Mouse (Mus musculus): Measurements from ENCODE around the gene Tenm2. TPM values are rescaled to one million over a fixed set of nuclear protein-coding genes. Genes with fewer than 3 reads are reported as not detected.
A peak's percentile ranks its signal among the peaks of the same experiment; 100 is the strongest.

Gene Tenm2
- polyA plus RNA-seq, 1 experiment from 2014 or later: 47.3 TPM

- ATAC-seq: no peak
- H3K27ac ChIP-seq: no peak overlapping the region
- WGBS: 69% methylated on average over 5 of the region's 5 CpGs
These were observed 277.7 kb downstream of the Tenm2 start for GRCm38 (mm10) chr11:36958102-36958501.

DNA sequence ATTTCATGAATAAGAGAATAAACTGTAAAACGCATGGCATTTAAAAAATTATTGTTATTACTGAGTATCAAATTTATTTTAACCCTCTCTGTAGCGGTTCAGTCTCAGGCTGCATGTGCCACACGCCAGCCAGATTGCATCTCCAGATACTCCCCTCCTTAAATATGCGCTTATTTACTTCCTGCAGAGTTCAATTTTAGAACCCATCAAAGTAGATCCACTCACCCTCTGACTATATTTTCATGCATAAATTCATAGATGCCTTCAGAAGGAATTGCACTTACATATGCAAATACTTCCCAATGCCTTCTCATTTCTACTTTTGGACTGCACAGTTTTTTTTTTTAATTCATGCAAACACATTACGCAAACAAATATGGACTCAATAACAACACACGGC lies 294.3 kb downstream of the Tenm2 start:
- ATAC-seq: 0 out of 2 replicates have a peak, but pooled peaks have one; percentile 14

More at GRCm38 (mm10) chr11:36958102-36958501, 277.7 kb downstream of the Tenm2 start:
- no peaks in the 10 kb centered on the region for H3K9me3 ChIP-seq
- no peaks in the 10 kb centered on the region for H3K4me1 ChIP-seq (replicated peaks)
- no peaks in the 10 kb centered on the region for H3K27me3 ChIP-seq
- H3K4me2 ChIP-seq (replicated peaks): no peak overlapping the region
- no peak overlapping the region for H3K9ac ChIP-seq (replicated peaks)
- no peaks in the 10 kb centered on the region for H3K36me3 ChIP-seq
- H3K4me3 ChIP-seq (replicated peaks): no peak overlapping the region

GRCm38 (mm10) chr11:36940557-36941110 lies 295.1 kb downstream of the Tenm2 start:
- Histone ChIP-seq H3K4me1 (replicated peaks) (peaks cover 14% of the 10 kb centered on the region), H3K4me3 (replicated peaks) (no peak overlapping the region), H3K36me3 (no peaks in the 10 kb centered on the region), H3K4me2 (replicated peaks) (no peak overlapping the region), H3K27ac (no peak overlapping the region), H3K27me3 (no peaks in the 10 kb centered on the region), H3K9me3 (no peaks in the 10 kb centered on the region), H3K9ac (replicated peaks) (no peak overlapping the region)
- 26% methylated on average over 7 of the region's 7 CpGs for WGBS
- ATAC-seq: peak; percentile 40; the same call in 1 of the 2 replicates

More for the DNA sequence above, 294.3 kb downstream of the Tenm2 start:
- WGBS: 86% methylated on average over 6 of the region's 6 CpGs
- Histone ChIP-seq H3K4me3 (replicated peaks) (no peak overlapping the region), H3K9ac (replicated peaks) (no peak overlapping the region), H3K4me1 (replicated peaks) (peaks cover 14% of the 10 kb centered on the region), H3K27ac (no peak overlapping the region), H3K27me3 (no peaks in the 10 kb centered on the region), H3K36me3 (no peaks in the 10 kb centered on the region), H3K9me3 (no peaks in the 10 kb centered on the region), H3K4me2 (replicated peaks) (no peak overlapping the region)

GRCm38 (mm10) chr11:36929817-36930216 lies 305.9 kb downstream of the Tenm2 start:
- no peaks in the 10 kb centered on the region for H3K27me3 ChIP-seq
- no peaks in the 10 kb centered on the region for H3K36me3 ChIP-seq
- no peak overlapping the region for H3K9ac ChIP-seq (replicated peaks)
- H3K4me1 ChIP-seq (replicated peaks): peaks cover 4% of the 10 kb centered on the region; the same call in 1 of the 2 replicates
- no peak for ATAC-seq
- no peak overlapping the region for H3K4me2 ChIP-seq (replicated peaks)
- WGBS: 67% methylated on average over 5 of the region's 5 CpGs
- H3K27ac ChIP-seq: no peak overlapping the region
- no peaks in the 10 kb centered on the region for H3K9me3 ChIP-seq
- H3K4me3 ChIP-seq (replicated peaks): no peak overlapping the region

- H3K4me3 ChIP-seq (replicated peaks): no peak overlapping the region
- no peaks in the 10 kb centered on the region for H3K9me3 ChIP-seq
- H3K9ac ChIP-seq (replicated peaks): no peak overlapping the region
- 74% methylated on average over 9 of the region's 9 CpGs for WGBS
- H3K27me3 ChIP-seq: no peaks in the 10 kb centered on the region
- no peaks in the 10 kb centered on the region for H3K36me3 ChIP-seq
- H3K27ac ChIP-seq: no peak overlapping the region
- peaks cover 4% of the 10 kb centered on the region; the same call in 1 of the 2 replicates for H3K4me1 ChIP-seq (replicated peaks)
- ATAC-seq: no peak
- no peak overlapping the region for H3K4me2 ChIP-seq (replicated peaks)
These were observed 308.9 kb downstream of the Tenm2 start for GRCm38 (mm10) chr11:36926705-36927406.

DNA sequence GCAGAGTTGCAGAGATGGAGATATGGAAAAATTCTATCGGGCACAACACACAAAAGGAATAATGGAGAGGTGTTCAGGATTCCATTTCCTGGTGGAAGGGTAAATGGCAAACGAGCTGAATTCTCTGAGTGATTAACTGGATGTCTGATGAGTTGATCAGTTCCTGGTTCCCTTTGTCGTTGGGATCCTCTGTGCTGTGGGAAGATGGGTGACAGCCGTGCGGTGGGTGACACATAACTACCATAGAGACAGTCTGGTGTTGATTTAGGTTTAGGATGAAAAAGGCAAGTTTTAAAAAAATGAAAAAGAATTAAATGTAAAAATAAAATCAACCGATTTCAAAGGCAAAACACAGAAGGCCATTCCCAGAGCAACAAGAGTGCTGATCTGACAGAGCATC lies 316.5 kb downstream of the Tenm2 start:
- Histone ChIP-seq H3K27me3 (no peaks in the 10 kb centered on the region), H3K9ac (replicated peaks) (no peak overlapping the region), H3K4me2 (replicated peaks) (no peak overlapping the region), H3K27ac (no peak overlapping the region), H3K36me3 (no peaks in the 10 kb centered on the region), H3K4me1 (replicated peaks) (no peaks in the 10 kb centered on the region), H3K9me3 (no peaks in the 10 kb centered on the region), H3K4me3 (replicated peaks) (no peak overlapping the region)
- 89% methylated on average over 6 of the region's 6 CpGs for WGBS
- ATAC-seq: no peak

GRCm38 (mm10) chr11:36911406-36911805 lies 324.4 kb downstream of the Tenm2 start:
- no peaks in the 10 kb centered on the region for H3K9me3 ChIP-seq
- H3K27me3 ChIP-seq: no peaks in the 10 kb centered on the region
- H3K4me3 ChIP-seq (replicated peaks): no peak overlapping the region
- no peak overlapping the region for H3K9ac ChIP-seq (replicated peaks)
- 77% methylated on average over 4 of the region's 4 CpGs for WGBS
- H3K36me3 ChIP-seq: no peaks in the 10 kb centered on the region
- ATAC-seq: no peak
- no peaks in the 10 kb centered on the region for H3K4me1 ChIP-seq (replicated peaks)
- H3K4me2 ChIP-seq (replicated peaks): no peak overlapping the region
- H3K27ac ChIP-seq: no peak overlapping the region

DNA sequence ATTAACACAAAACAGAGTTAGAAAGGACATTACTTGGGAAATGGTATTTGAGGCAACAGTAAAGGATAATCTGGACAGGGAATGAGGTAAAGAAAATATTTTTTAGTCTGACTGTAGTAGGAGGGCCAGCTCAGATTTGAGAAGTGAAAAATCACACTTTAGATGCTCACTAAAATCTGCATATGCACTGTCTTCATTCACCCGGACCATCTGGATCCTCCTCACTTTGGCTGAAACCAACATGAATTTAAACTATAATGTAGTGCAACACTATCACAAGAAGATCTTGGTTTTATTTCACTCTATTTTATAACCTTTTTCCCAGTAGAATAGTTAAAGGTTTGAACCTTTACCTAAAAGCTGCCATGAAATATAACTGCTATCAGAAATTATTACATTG lies 326.7 kb downstream of the Tenm2 start:
- no peak overlapping the region for H3K4me2 ChIP-seq (replicated peaks)
- H3K9me3 ChIP-seq: no peaks in the 10 kb centered on the region
- no peaks in the 10 kb centered on the region for H3K4me1 ChIP-seq (replicated peaks)
- no peak for ATAC-seq
- no peaks in the 10 kb centered on the region for H3K36me3 ChIP-seq
- no peak overlapping the region for H3K4me3 ChIP-seq (replicated peaks)
- no peak overlapping the region for H3K27ac ChIP-seq
- 94% methylated on average over 1 of the region's 1 CpGs for WGBS
- H3K27me3 ChIP-seq: no peaks in the 10 kb centered on the region
- H3K9ac ChIP-seq (replicated peaks): no peak overlapping the region

- Histone ChIP-seq H3K4me2 (replicated peaks) (no peak overlapping the region), H3K4me3 (replicated peaks) (no peak overlapping the region), H3K9ac (replicated peaks) (no peak overlapping the region), H3K4me1 (replicated peaks) (peaks cover 9% of the 10 kb centered on the region), H3K27me3 (no peaks in the 10 kb centered on the region), H3K36me3 (no peaks in the 10 kb centered on the region), H3K9me3 (no peaks in the 10 kb centered on the region), H3K27ac (peak overlapping the region; percentile 9; the same call in 1 of the 2 replicates)
- no peak for ATAC-seq
- 2% methylated on average over 2 of the region's 2 CpGs for WGBS
These were observed 333.5 kb downstream of the Tenm2 start for GRCm38 (mm10) chr11:36902302-36902701.

GRCm38 (mm10) chr11:36893061-36893460 lies 342.7 kb downstream of the Tenm2 start:
- H3K9ac ChIP-seq (replicated peaks): no peak overlapping the region
- no peak overlapping the region for H3K27ac ChIP-seq
- no peaks in the 10 kb centered on the region for H3K36me3 ChIP-seq
- 87% methylated on average over 3 of the region's 3 CpGs for WGBS
- H3K4me3 ChIP-seq (replicated peaks): no peak overlapping the region
- ATAC-seq: no peak
- peaks cover 16% of the 10 kb centered on the region for H3K4me1 ChIP-seq (replicated peaks)
- no peaks in the 10 kb centered on the region for H3K9me3 ChIP-seq
- no peak overlapping the region for H3K4me2 ChIP-seq (replicated peaks)
- H3K27me3 ChIP-seq: no peaks in the 10 kb centered on the region

GRCm38 (mm10) chr11:36891106-36891505 lies 344.7 kb downstream of the Tenm2 start:
- no peak overlapping the region for H3K4me3 ChIP-seq (replicated peaks)
- 26% methylated on average over 3 of the region's 3 CpGs for WGBS
- H3K27me3 ChIP-seq: no peaks in the 10 kb centered on the region
- peak overlapping the region; percentile 41; the same call in 1 of the 2 replicates for H3K27ac ChIP-seq
- peaks cover 31% of the 10 kb centered on the region for H3K4me1 ChIP-seq (replicated peaks)
- H3K9me3 ChIP-seq: no peaks in the 10 kb centered on the region
- H3K9ac ChIP-seq (replicated peaks): no peak overlapping the region
- peak; percentile 56; the same call in 1 of the 2 replicates for ATAC-seq
- no peak overlapping the region for H3K4me2 ChIP-seq (replicated peaks)
- H3K36me3 ChIP-seq: no peaks in the 10 kb centered on the region

DNA sequence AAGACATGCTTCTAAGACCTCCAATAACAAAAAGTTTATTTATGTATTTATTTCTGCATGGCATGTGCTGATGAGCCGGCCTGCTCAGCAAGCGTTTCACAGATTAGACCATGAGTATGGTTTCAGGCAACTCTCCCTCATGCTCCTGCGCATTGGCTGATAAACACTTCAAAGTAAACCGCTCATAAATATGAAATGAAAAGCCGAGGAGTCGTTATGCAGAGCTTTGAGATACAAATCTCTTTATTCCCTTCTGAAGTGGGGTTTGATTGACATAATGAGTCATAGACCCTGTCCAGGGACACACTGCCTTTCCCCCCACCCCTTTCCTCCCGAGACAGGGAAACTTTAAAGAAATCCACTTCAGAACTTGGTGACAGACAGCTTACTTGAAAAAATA lies 348.3 kb downstream of the Tenm2 start:
- no peaks in the 10 kb centered on the region for H3K36me3 ChIP-seq
- 14% methylated on average over 7 of the region's 7 CpGs for WGBS
- H3K4me2 ChIP-seq (replicated peaks): no peak overlapping the region
- peak; percentile 85 for ATAC-seq
- H3K27ac ChIP-seq: 0 out of 2 replicates have a peak overlapping the region, but pooled peaks have one; percentile 1
- H3K9ac ChIP-seq (replicated peaks): no peak overlapping the region
- no peaks in the 10 kb centered on the region for H3K9me3 ChIP-seq
- no peak overlapping the region for H3K4me3 ChIP-seq (replicated peaks)
- no peaks in the 10 kb centered on the region for H3K27me3 ChIP-seq
- H3K4me1 ChIP-seq (replicated peaks): peaks cover 41% of the 10 kb centered on the region

Measured in midbrain, embryonic 13.5 days (tissue).